Mouse (Mus musculus): ENCODE measurements around the gene Siglec1. TPM values are rescaled to one million over a fixed set of nuclear protein-coding genes. Genes with fewer than 3 reads are reported as not detected.

Siglec1 gene
- total RNA-seq, 2 experiments from 2014 or later = 0.56 to 0.85 TPM

Small RNAs within 50 kb of the gene (microRNA-seq; reads per million reads assigned to microRNA genes)
- not detected for gene Mir6973b

Other genes starting within 250 kb of the Siglec1 start
- 100 to 1,000 TPM; 105 to 113 TPM for gene 4930402H24Rik, start 180.4 kb downstream of the Siglec1 start, total RNA-seq (2021)
- 10 to 100 TPM; 87.6 to 89.5 TPM for gene Atrn, start 180.3 kb downstream of the Siglec1 start, total RNA-seq (2021)
- 10 to 100 TPM; 23.5 to 23.6 TPM for gene Gfra4, start 43.7 kb downstream of the Siglec1 start, total RNA-seq (2021)
- 1 to 10 TPM; 1.0 to 1.4 TPM for gene Adam33, start 23.0 kb downstream of the Siglec1 start, total RNA-seq (2021)
- gene Hspa12b, start 40.5 kb upstream of the Siglec1 start, total RNA-seq (2021) = 1 to 10 TPM; 9.0 to 9.7 TPM
- not detected for gene Gm11037, start 46.7 kb upstream of the Siglec1 start, total RNA-seq (2021)
- gene 1700037H04Rik, start 73.3 kb upstream of the Siglec1 start, total RNA-seq (2021) = 10 to 100 TPM; 57.3 to 59.2 TPM
- 100 to 1,000 TPM; 103 to 108 TPM for gene Cenpb, start 93.3 kb upstream of the Siglec1 start, total RNA-seq (2021)
- gene Cdc25b, start 100.2 kb upstream of the Siglec1 start, total RNA-seq (2021) = 10 to 100 TPM; 25.1 to 30.1 TPM
- 10 to 100 TPM; 25.2 to 31.6 TPM for gene Spef1, start 100.5 kb upstream of the Siglec1 start, total RNA-seq (2021)
- gene Ap5s1, start 120.3 kb upstream of the Siglec1 start, total RNA-seq (2021) = 10 to 100 TPM; 17.9 to 18.5 TPM
- 1 to 10 TPM; 4.5 to 4.7 TPM for gene Mavs, start 147.3 kb upstream of the Siglec1 start, total RNA-seq (2021)
- 10 to 100 TPM; 47.6 to 50.8 TPM for gene Pank2, start 175.7 kb upstream of the Siglec1 start, total RNA-seq (2021)

Measured in left cerebral cortex, postnatal 4 days (tissue).